Mouse (Mus musculus) G1E (cell line): Measurements from ENCODE around the gene Cmah.

ENCODE experiments used
- CTCF ChIP-seq: IDR thresholded peaks from 2 replicates; pipeline ENCODE4 v1.5.1; 2012; ENCODE audit warnings: low read depth, low read length, inconsistent platforms, mixed read lengths
- TAL1 ChIP-seq: conservative IDR thresholded peaks from 2 replicates; pipeline ENCODE4 v1.6.1; 2012; ENCODE audit warnings: low read depth, low read length, inconsistent platforms, mixed read lengths

GRCm38 (mm10) chr13:24489515-24489914 lies 162.3 kb downstream of the Cmah start:
- no peak for TF ChIP-seq CTCF
- no peak for TF ChIP-seq TAL1
